Mouse (Mus musculus) hindbrain, embryonic 15.5 days (tissue): ENCODE measurements around the gene Bclaf3. TPM values are rescaled to one million over a fixed set of nuclear protein-coding genes. Genes with fewer than 3 reads are reported as not detected.
"Not testable (repeated sequence)": the region's sequence is repeated elsewhere in the genome, so short reads cannot be mapped to it uniquely, and the experiment has no call there.

Experiments
- ATAC-seq: fragments of 200-750 bp; cut with Nextera tagmentation; 2 replicates; pipeline ENCODE4 v1.8.0; 2017; ENCODE audit warnings: low read depth, moderate number of reproducible peaks, moderate TSS enrichment; ENCODE audit not compliant: low FRiP score
- H3K27ac ChIP-seq: fragments of 300-500 bp; sonication (generic); replicated peaks from 2 replicates; pipeline ENCODE4 v1.5.1; 2015; ENCODE audit warnings: mild to moderate bottlenecking, inconsistent platforms
- H3K27me3 ChIP-seq: fragments of 300-500 bp; sonication (generic); 2 replicates; pipeline ENCODE4 v1.6.1; 2015; ENCODE audit warnings: control low read depth, inconsistent platforms
- H3K36me3 ChIP-seq: fragments of 300-500 bp; sonication (generic); 2 replicates; pipeline ENCODE4 v1.6.1; 2015; ENCODE audit warnings: control low read depth, inconsistent platforms
- H3K4me1 ChIP-seq: fragments of 300-500 bp; sonication (generic); replicated peaks from 2 replicates; pipeline ENCODE4 v1.6.1; 2015; ENCODE audit warnings: control low read depth, inconsistent platforms
- H3K4me2 ChIP-seq: fragments of 300-500 bp; sonication (generic); 2 replicates; pipeline ENCODE4 v1.6.1; 2015; ENCODE audit warnings: moderate library complexity, mild to moderate bottlenecking, inconsistent platforms
- H3K4me3 ChIP-seq: fragments of 300-500 bp; sonication (generic); 2 replicates; pipeline ENCODE4 v1.5.1; 2015; ENCODE audit warnings: mild to moderate bottlenecking, inconsistent platforms
- H3K9ac ChIP-seq: fragments of 300-500 bp; sonication (generic); 2 replicates; pipeline ENCODE4 v1.6.1; 2015; ENCODE audit warnings: inconsistent platforms
- H3K9me3 ChIP-seq: fragments of 300-500 bp; sonication (generic); 2 replicates; pipeline ENCODE4 v1.6.1; 2016; ENCODE audit warnings: control low read depth, inconsistent platforms
- WGBS: fragments of 180-500 bp; shearing (Covaris S2); methylation state at CpG from one replicate; pipeline ENCODE4 v1.1.7; 2015; 5-methylcytosine and 5-hydroxymethylcytosine counted together
- polyA plus RNA-seq: library from polyadenylated mRNA; unstranded; fragments of >200 nt; fragmentation: Nextera tagmentation; extraction: Ambion mirVana; gene quantifications from 2 replicates; pipeline ENCODE4 v1.2.1, GENCODE M21; 2015

The Bclaf3 gene
- 22.7 and 26.3 TPM in 2 replicates for polyA plus RNA-seq

DNA sequence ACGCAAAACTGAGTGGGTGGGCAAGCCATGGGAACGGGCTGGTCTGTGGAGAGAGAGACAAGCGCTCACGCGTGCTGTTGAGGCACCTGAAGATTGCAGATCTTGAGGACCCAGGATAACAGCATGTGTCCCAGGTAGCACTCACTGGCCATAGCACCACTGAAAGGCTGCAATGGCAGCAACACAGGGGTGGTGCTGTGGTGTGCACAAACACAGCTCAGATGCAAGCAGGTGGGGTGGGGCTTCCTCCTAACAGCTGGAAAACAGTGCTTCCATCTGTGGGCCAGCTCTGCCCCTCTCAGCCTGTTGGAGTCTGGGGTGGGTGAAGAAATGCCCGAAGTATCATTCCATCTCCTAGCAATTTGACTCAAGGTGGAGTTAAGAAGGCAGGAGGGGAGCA is at the start of gene Bclaf3:
Gene Bclaf3, plus strand, starts transcription at position 301 of the 400 bp plus-strand sequence.
- Histone ChIP-seq H3K4me1 (no peaks in the 10 kb centered on the region), H3K4me2 (no peak within 1 kb of the TSS), H3K4me3 (no peak within 1 kb of the TSS), H3K27me3 (0 out of 2 replicates have a peak, but pooled peaks cover 2% of the 10 kb centered on the region), H3K36me3 (no peaks in the 10 kb centered on the region), H3K9me3 (no peaks in the 10 kb centered on the region), H3K9ac (no peak within 1 kb of the TSS), H3K27ac (no peak within 1 kb of the TSS)
- 91% methylated on average over 6 of the region's 6 CpGs for WGBS
- ATAC-seq, result no peak

DNA sequence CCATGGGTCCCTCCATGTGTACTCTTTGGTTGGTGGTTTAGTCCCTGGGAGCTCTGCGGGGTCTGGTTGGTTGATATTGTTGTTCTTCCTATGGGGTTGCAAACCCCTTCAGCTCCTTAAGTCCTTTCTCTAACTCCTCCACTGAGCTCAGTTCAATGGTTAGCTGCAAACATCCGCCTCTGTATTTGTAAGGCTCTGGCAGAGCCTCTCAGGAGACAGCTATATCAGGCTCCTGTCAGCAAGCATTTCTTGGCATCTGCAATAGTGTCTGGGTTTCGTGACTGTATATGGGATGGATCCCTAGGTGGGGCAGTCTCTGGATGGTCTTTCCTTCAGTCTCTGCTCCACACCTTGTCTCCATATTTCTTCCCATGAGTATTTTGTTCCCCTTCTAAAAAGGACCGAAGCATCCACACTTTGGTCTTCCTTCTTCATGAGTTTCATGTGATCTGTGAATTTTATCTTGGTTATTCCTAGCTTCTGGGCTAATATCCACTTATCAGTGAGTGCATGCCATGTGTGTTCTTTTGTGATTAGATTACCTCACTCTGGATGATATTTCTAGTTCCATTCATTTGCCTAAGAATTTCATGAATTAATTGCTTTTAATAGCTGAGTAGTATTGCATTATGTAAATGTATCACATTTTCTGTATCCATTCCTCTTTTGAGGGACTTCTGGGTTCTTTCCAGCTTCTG is 48.1 kb upstream of the Bclaf3 start:
- not testable (repeated sequence) for H3K9me3 ChIP-seq, H3K4me3 ChIP-seq, H3K27me3 ChIP-seq, H3K4me1 ChIP-seq, H3K4me2 ChIP-seq, H3K36me3 ChIP-seq, ATAC-seq, H3K9ac ChIP-seq, H3K27ac ChIP-seq
- 87% methylated on average over 4 of the region's 4 CpGs for WGBS

DNA sequence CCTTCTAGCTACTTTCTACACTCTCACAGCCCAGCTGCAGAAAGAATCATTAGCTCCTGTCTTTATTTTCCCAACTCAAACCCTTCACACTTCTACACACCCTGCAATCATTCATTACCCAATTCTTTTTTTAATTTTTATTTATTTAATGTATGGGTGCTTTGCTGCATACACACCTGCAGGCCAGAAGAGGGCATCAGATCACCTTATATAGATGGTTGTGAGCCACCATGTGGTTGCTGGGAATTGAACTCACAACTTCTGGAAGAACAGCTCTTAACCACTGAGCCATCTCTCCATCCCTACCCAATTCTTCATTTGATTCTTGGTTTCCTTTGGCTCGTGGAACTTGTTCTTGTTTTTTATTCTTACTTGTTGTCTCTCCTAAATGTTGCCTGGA is 42.2 kb upstream of the Bclaf3 start:
- Histone ChIP-seq H3K9me3 (no peaks in the 10 kb centered on the region), H3K27me3 (no peaks in the 10 kb centered on the region), H3K9ac (no peak overlapping the region), H3K36me3 (no peaks in the 10 kb centered on the region), H3K4me1 (no peaks in the 10 kb centered on the region), H3K27ac (no peak overlapping the region), H3K4me2 (no peak overlapping the region), H3K4me3 (no peak overlapping the region)
- ATAC-seq, result no peak
- 96% methylated on average over 1 of the region's 1 CpGs for WGBS

DNA sequence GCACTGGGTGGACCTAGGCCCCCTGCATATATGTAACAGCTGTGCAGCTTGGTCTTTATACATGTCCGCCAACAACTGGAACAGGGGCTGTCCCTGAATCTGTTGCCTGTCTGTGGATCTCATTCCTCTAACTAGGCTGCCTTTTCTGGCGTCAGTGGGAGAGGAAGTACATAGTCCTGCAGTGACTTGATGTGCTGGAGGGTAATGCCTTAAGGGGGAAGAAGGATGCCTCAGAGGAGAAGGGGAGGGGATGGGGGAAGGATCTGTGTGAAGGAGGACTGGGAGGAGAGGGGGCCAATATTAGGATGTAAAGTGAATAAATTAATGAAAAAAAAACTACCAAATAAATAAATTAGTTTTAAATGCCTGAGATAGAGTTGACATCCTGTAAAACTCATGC is 23.3 kb upstream of the Bclaf3 start:
- Histone ChIP-seq H3K9ac (no peak overlapping the region), H3K9me3 (no peaks in the 10 kb centered on the region), H3K27me3 (no peaks in the 10 kb centered on the region), H3K4me3 (no peak overlapping the region), H3K4me1 (no peaks in the 10 kb centered on the region), H3K4me2 (no peak overlapping the region), H3K36me3 (no peaks in the 10 kb centered on the region), H3K27ac (no peak overlapping the region)
- 60% methylated on average over 2 of the region's 2 CpGs for WGBS
- ATAC-seq, result no peak

DNA sequence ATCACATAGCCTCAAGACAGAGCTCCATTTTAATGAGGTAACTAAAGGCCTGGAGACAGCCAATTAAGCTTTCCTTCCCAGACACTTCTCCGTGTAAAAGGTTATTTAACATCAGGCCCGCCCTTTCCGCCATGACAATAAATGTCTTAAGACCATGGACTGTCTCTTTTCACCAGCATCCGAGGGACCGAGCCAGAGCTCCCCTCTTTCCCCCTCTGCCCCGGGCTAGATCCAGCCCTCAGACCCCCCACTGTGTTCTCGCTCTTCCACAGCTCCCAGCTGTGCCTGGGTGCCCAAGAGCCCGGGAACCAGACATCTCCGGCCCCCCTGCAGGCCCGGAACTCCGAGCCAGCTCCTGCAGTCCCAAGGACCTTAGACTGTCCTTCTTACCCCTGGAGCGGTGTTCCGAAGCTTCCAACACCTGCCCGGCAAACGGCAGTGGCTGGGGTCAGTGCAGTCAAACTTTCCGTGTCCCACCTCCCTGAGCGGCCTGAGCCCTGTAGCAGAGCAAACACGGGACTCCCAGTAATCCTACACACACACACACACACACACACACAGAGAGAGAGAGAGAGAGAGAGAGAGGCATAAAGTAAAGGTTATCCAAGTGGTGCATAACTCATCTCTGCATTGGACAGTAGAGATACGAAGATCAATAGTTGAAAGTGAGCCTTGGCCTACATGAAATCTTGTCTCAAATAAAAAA is 18.0 kb upstream of the Bclaf3 start:
- H3K4me2 ChIP-seq, result no peak overlapping the region
- ATAC-seq, result no peak
- H3K27me3 ChIP-seq, result no peaks in the 10 kb centered on the region
- no peak overlapping the region for H3K9ac ChIP-seq
- no peaks in the 10 kb centered on the region for H3K4me1 ChIP-seq
- no peak overlapping the region for H3K27ac ChIP-seq
- 63% methylated on average over 19 of the region's 19 CpGs for WGBS
- H3K36me3 ChIP-seq, result no peaks in the 10 kb centered on the region
- H3K4me3 ChIP-seq, result no peak overlapping the region
- H3K9me3 ChIP-seq, result no peaks in the 10 kb centered on the region

DNA sequence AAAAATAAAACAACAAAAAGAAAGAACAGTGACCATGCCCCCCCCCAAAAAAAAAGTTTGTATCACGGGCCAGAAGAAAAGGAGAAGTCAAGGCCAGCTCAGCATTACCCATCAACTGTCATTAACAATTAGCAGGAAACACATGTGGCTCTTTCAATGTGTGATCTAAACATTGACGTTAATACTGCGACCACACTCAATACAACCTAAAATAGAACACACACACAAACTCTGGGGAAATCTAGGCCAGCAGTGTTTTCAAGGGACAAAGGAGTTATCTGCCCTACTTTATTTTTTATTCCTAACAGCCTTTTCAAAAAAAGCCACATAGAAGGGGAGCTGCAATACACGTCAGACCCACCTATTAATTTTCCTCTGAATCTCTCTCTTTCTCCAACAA is 17.4 kb upstream of the Bclaf3 start:
- no peak overlapping the region for H3K9ac ChIP-seq
- no peak overlapping the region for H3K4me2 ChIP-seq
- no peaks in the 10 kb centered on the region for H3K4me1 ChIP-seq
- H3K9me3 ChIP-seq, result no peaks in the 10 kb centered on the region
- H3K27ac ChIP-seq, result no peak overlapping the region
- H3K36me3 ChIP-seq, result no peaks in the 10 kb centered on the region
- H3K27me3 ChIP-seq, result no peaks in the 10 kb centered on the region
- ATAC-seq, result no peak
- H3K4me3 ChIP-seq, result no peak overlapping the region
- 79% methylated on average over 4 of the region's 4 CpGs for WGBS

DNA sequence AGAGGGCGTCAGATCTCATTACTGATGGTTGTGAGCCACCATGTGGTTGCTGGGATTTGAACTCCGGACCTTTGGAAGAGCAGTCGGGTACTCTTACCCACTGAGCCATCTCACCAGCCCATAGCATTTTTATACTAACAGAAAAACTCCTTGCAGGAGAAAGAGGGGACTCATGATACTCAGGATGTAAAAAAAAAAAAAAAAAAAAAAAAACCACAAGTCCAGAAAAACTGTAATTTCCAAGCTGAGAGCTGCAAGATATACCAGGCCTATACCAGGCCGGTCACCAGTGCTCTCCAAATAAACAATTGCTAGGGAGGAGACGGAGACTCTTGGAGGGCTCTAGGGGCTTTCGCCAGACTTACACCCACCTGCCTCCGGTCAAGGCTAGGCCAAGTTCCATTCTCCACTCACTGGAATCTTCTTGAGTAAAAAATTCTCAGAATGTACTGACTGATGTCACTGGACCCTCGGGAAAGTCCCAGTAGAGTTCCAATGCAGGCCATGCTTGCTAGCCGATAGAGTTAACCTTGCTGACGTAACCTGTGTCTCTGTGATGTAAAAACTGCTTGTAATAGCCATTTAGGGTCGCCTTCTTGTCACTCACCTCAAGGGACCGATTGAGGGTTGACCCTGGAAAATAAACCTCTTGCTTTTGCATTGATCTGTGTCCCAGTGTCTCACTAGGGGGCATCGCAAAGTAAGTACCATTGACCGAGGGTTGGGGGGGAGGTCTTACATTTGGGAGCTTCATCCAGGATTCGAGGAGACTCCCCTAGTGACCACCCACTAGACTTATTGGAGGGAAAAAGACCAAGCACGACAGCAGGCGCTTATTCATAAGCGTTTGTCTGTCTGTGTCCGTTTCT is 16.4 kb upstream of the Bclaf3 start:
- Histone ChIP-seq H3K27me3 (no peaks in the 10 kb centered on the region), H3K4me3 (no peak overlapping the region), H3K36me3 (no peaks in the 10 kb centered on the region), H3K9ac (no peak overlapping the region), H3K4me2 (no peak overlapping the region), H3K9me3 (no peaks in the 10 kb centered on the region), H3K4me1 (no peaks in the 10 kb centered on the region), H3K27ac (no peak overlapping the region)
- no peak for ATAC-seq
- 83% methylated on average over 19 of the region's 19 CpGs for WGBS

DNA sequence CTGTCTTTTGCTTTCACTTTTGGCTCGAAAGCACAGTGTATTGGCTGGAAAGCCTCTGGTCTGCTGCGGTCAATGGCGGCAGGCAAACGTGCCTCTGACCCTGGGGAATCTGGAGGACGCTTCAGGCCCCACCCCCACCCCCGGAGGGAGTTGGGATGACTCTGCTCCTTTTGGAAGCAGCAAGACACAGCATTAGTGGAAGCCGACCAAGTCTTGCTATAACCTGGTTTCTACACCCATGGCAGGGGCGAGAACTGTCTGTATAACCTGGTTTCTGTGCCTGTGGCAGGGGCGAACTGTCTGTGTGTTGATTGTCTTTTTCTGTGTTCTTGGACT is 15.8 kb upstream of the Bclaf3 start:
- no peak overlapping the region for H3K9ac ChIP-seq
- H3K36me3 ChIP-seq, result no peaks in the 10 kb centered on the region
- no peak for ATAC-seq
- H3K9me3 ChIP-seq, result no peaks in the 10 kb centered on the region
- no peak overlapping the region for H3K27ac ChIP-seq
- no peak overlapping the region for H3K4me3 ChIP-seq
- no peaks in the 10 kb centered on the region for H3K27me3 ChIP-seq
- H3K4me2 ChIP-seq, result no peak overlapping the region
- no peaks in the 10 kb centered on the region for H3K4me1 ChIP-seq
- WGBS, result 73% methylated on average over 9 of the region's 9 CpGs

DNA sequence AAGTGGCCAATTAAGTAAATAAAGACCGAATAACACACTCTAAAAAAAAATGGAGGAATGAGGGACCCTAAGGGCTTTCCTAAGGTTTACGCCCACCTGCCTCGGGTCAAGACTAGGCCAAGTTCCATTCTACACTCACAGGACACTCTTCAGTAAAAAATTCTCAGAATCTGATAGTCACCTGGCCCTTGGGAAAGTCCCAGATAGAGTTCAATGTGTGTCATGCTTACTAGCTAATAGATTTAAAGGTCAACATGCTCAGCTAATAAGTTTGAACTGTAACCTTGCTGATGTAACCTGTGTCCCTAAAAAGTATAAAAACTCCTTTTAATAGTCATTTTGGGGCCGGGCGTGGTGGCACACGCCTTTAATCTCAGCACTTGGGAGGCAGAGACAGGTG is 10.9 kb upstream of the Bclaf3 start:
- no peak for ATAC-seq
- no peak overlapping the region for H3K9ac ChIP-seq
- H3K4me3 ChIP-seq, result no peak overlapping the region
- no peak overlapping the region for H3K4me2 ChIP-seq
- WGBS, result 86% methylated on average over 6 of the region's 6 CpGs
- H3K27me3 ChIP-seq, result no peaks in the 10 kb centered on the region
- no peaks in the 10 kb centered on the region for H3K36me3 ChIP-seq
- no peaks in the 10 kb centered on the region for H3K9me3 ChIP-seq
- H3K4me1 ChIP-seq, result no peaks in the 10 kb centered on the region
- no peak overlapping the region for H3K27ac ChIP-seq

DNA sequence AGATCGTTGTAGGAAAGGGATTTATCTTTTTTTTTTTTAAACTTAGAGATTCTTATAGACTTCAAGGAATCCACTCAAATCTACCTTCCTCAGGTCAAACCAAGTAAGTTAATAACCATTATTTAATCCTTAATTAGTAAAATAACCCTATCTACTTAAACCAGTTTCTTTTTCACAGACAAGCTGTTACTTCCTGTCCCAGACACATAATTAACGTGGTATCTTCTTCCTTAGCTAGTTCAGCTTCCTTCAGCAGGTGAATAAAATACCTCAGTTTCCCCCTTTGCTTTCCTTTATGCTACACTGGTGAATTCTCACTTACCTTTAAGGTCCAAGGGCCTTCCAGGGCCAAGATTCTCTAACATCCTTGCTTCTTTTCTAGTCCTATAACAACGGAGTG is 4.7 kb upstream of the Bclaf3 start:
- H3K27ac ChIP-seq, result no peak overlapping the region
- H3K9ac ChIP-seq, result no peak overlapping the region
- WGBS, result 79% methylated on average over 3 of the region's 3 CpGs
- no peaks in the 10 kb centered on the region for H3K4me1 ChIP-seq
- no peak overlapping the region for H3K4me2 ChIP-seq
- no peaks in the 10 kb centered on the region for H3K9me3 ChIP-seq
- no peaks in the 10 kb centered on the region for H3K27me3 ChIP-seq
- ATAC-seq, result no peak
- no peak overlapping the region for H3K4me3 ChIP-seq
- no peaks in the 10 kb centered on the region for H3K36me3 ChIP-seq

DNA sequence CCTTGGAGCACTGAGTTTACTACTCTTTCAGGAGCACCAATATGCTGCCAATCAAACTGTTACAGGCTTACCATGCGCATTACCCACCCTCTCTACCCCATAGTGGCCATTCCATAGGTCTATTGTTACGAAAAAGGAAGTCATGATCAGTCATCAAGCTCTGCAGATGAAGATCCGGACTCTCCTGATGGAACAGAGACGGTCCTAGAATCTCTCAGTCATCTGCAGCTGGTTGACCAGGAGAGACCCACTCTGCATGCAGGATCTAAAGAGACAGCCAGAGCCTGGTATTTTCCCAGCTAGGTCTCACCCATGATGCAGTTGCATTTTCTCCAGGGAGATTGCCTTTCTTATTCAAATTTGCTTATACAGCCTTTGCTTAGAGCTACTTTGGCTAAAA is 3.8 kb upstream of the Bclaf3 start:
- Histone ChIP-seq H3K27me3 (0 out of 2 replicates have a peak, but pooled peaks cover 2% of the 10 kb centered on the region), H3K4me3 (no peak overlapping the region), H3K9ac (no peak overlapping the region), H3K36me3 (no peaks in the 10 kb centered on the region), H3K4me2 (no peak overlapping the region), H3K27ac (no peak overlapping the region), H3K4me1 (no peaks in the 10 kb centered on the region), H3K9me3 (no peaks in the 10 kb centered on the region)
- ATAC-seq, result no peak
- WGBS, result 83% methylated on average over 4 of the region's 4 CpGs

DNA sequence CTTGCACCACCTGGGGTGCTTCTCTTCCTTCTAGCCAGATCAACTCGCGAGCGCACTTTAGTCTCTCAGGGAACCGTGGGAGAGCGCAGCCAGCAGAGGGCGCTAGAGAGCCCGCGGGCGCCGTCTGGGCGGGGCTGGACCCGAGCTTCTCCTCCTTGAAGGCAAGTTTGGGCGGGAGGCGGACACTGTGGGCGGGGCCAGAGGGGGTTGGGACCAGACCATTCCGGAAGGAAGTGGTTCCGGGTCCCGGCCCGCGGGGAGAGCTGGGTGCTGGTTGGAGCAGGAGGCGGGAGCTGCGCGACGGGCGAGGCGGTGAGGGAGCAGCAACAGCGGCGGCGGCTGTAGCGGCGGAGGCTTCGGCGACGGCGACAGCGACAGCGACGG is 5.9 kb downstream of the Bclaf3 start:
- Histone ChIP-seq H3K27me3 (no peaks in the 10 kb centered on the region), H3K4me2 (peak overlapping the region; percentile 55), H3K27ac (peak overlapping the region; percentile 83), H3K4me3 (peak overlapping the region; percentile 62), H3K4me1 (0 out of 2 replicates have a peak, but pooled peaks cover 5% of the 10 kb centered on the region), H3K36me3 (no peaks in the 10 kb centered on the region), H3K9ac (peak overlapping the region; percentile 62), H3K9me3 (no peaks in the 10 kb centered on the region)
- 14% methylated on average over 35 of the region's 38 CpGs for WGBS
- peak; percentile 99 for ATAC-seq
